Mouse (Mus musculus) liver, embryonic 12.5 days (tissue): Measurements from ENCODE around the gene Tmem80. TPM values are rescaled to one million over a fixed set of nuclear protein-coding genes. Genes with fewer than 3 reads are reported as not detected.

Experiments used
- ATAC-seq: fragments of 200-750 bp; cut with Nextera tagmentation; 2 replicates; pipeline ENCODE4 v1.8.0; 2017; ENCODE audit warnings: moderate number of reproducible peaks, mild to moderate bottlenecking, moderate library complexity
- H3K27ac ChIP-seq: fragments of 300-500 bp; sonication (generic); 2 replicates; pipeline ENCODE4 v1.5.1; 2016; ENCODE audit warnings: mild to moderate bottlenecking
- H3K27me3 ChIP-seq: fragments of 300-500 bp; sonication (generic); replicated peaks from 2 replicates; pipeline ENCODE4 v1.6.1; 2016; ENCODE audit warnings: mild to moderate bottlenecking, moderate library complexity
- H3K36me3 ChIP-seq: fragments of 300-500 bp; sonication (generic); 2 replicates; pipeline ENCODE4 v1.6.1; 2016; ENCODE audit warnings: mild to moderate bottlenecking, moderate library complexity
- H3K4me1 ChIP-seq: fragments of 300-500 bp; sonication (generic); 2 replicates; pipeline ENCODE4 v1.6.1; 2016
- H3K4me2 ChIP-seq: fragments of 300-500 bp; sonication (generic); 2 replicates; pipeline ENCODE4 v1.6.1; 2016; ENCODE audit warnings: mild to moderate bottlenecking, moderate library complexity
- H3K4me3 ChIP-seq: fragments of 300-500 bp; sonication (generic); 2 replicates; pipeline ENCODE4 v1.5.1; 2016; ENCODE audit warnings: mild to moderate bottlenecking, moderate library complexity
- H3K9ac ChIP-seq: fragments of 300-500 bp; sonication (generic); 2 replicates; pipeline ENCODE4 v1.6.1; 2016; ENCODE audit warnings: mild to moderate bottlenecking, moderate library complexity
- H3K9me3 ChIP-seq: fragments of 300-500 bp; sonication (generic); replicated peaks from 2 replicates; pipeline ENCODE4 v1.6.1; 2016; ENCODE audit warnings: mild to moderate bottlenecking, moderate library complexity
- WGBS: fragments of 180-500 bp; shearing (Covaris S2); methylation state at CpG from one replicate; pipeline ENCODE4 v1.1.7; 2016; ENCODE audit not compliant: insufficient replicate concordance; 5-methylcytosine and 5-hydroxymethylcytosine counted together
- polyA plus RNA-seq: library from polyadenylated mRNA; unstranded; fragments of >200 nt; fragmentation: Nextera tagmentation; extraction: Ambion mirVana; gene quantifications from 2 replicates; pipeline ENCODE4 v1.2.1, GENCODE M21; 2016

Gene Tmem80
- polyA plus RNA-seq, 1 experiment from 2014 or later = 24.3 TPM

DNA sequence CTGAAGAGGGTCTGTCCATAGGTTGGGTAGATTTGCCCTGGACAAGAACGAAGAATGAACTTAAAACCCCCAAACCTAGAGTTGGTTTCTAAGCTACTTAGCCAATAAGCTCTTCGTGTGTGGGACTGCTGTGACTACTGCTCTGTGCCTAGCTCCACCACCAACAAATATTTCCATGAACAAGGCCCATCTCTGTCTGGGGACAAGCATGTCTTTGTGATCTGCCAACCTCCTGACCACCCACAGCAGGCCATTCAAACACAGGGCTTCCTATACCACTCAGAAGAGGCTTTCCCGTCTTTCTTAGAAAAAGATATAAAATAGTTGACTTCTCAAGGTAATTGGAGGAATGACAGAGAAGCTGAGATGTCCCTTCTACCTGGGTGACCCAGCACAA, 37.5 kb downstream of the Tmem80 start:
- Histone ChIP-seq H3K9me3 (no peaks in the 10 kb centered on the region), H3K4me2 (peak overlapping the region; percentile 52), H3K36me3 (no peaks in the 10 kb centered on the region), H3K4me1 (peaks cover 46% of the 10 kb centered on the region), H3K4me3 (no peak overlapping the region), H3K27me3 (peaks cover 27% of the 10 kb centered on the region), H3K9ac (peak overlapping the region; percentile 37), H3K27ac (peak overlapping the region; percentile 94)
- 57% methylated on average over 3 of the region's 3 CpGs for WGBS
- ATAC-seq = no peak

DNA sequence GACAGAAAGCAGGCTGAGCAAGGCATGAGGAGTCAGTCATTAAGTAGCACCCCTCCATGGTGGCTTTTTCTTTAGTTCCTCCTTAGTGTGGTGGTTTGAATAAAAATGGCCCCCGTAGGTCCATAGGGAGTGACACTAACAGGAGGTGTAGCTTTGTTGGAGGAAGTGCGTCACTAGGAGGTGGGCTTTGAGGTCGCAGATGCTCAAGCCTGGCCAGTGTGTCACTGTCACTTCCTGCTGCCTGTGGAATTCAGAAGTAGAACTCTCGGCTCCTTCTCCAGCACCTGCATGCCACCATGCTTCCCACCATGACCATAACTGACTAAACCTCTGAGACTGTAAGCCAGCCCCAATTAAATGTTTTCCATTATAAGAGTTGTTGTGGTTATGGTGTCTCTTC, 39.8 kb downstream of the Tmem80 start:
- no peak overlapping the region for H3K9ac ChIP-seq
- WGBS = 62% methylated on average over 4 of the region's 4 CpGs
- no peaks in the 10 kb centered on the region for H3K9me3 ChIP-seq
- H3K4me1 ChIP-seq = peaks cover 53% of the 10 kb centered on the region
- ATAC-seq = no peak
- no peak overlapping the region for H3K4me3 ChIP-seq
- no peak overlapping the region for H3K4me2 ChIP-seq
- H3K27ac ChIP-seq = no peak overlapping the region
- H3K27me3 ChIP-seq = peaks cover 4% of the 10 kb centered on the region; the same call in 1 of the 2 replicates
- no peaks in the 10 kb centered on the region for H3K36me3 ChIP-seq

DNA sequence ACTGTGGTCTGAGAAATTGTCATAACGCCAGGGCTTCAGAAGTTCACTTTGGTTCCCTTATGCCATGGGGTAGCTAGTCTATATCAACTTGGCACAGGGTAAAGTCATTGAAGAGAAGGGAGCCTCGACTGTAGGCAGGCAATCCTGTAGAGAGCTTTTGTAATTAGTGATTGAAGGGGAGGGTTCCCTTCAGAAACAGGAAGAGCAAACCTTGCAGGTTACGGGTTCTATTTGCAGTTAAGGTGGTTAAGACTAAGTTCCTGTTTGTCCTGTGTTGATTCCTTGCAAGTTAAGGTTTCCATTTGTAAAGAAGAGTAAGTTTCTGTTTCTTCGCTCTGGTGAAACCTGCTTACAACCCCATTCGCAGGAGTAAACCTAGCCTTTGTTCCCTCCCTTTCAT, 42.4 kb downstream of the Tmem80 start:
- Histone ChIP-seq H3K36me3 (no peaks in the 10 kb centered on the region), H3K4me3 (no peak overlapping the region), H3K9ac (no peak overlapping the region), H3K27me3 (no peaks in the 10 kb centered on the region), H3K4me1 (peaks cover 37% of the 10 kb centered on the region), H3K27ac (0 out of 2 replicates have a peak overlapping the region, but pooled peaks have one; percentile 24), H3K9me3 (no peaks in the 10 kb centered on the region), H3K4me2 (no peak overlapping the region)
- WGBS = 50% methylated on average over 5 of the region's 5 CpGs
- no peak for ATAC-seq

DNA sequence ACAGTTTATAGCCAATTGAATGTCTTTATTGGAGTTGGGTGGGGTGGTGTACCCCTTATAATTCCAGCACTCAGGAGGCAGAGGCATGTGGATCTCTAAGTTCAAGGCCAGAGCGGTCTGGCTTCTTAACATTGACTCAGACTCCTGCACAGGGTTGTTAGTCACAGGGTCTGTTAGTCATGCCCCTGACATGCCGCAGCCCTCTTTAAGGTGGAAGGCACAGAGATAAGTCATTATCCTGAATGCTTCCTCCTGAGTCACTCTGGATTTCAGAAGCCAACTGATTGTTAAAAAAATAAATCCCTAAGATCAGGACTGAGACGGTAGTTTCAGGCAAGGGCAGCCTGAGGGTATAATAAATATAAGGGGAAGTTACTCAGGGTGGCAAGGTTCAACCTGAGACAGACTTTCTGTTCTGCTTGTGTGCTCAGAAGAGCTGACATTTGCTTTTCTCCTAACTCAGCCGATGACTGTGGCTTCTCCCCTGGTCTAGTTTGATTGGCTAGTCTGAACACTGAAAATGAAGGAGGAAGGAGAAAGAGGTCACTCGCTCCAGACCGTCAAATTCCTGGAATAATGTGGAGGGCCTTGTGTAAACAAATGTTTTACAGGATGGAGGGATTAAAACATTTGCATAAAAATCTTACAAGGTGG, 44.5 kb downstream of the Tmem80 start:
- no peak overlapping the region for H3K4me3 ChIP-seq
- 0 out of 2 replicates have a peak overlapping the region, but pooled peaks have one; percentile 31 for H3K27ac ChIP-seq
- no peak overlapping the region for H3K4me2 ChIP-seq
- H3K4me1 ChIP-seq = peaks cover 25% of the 10 kb centered on the region
- H3K27me3 ChIP-seq = no peaks in the 10 kb centered on the region
- ATAC-seq = no peak
- H3K9me3 ChIP-seq = no peaks in the 10 kb centered on the region
- WGBS = 48% methylated on average over 6 of the region's 6 CpGs
- no peaks in the 10 kb centered on the region for H3K36me3 ChIP-seq
- no peak overlapping the region for H3K9ac ChIP-seq

DNA sequence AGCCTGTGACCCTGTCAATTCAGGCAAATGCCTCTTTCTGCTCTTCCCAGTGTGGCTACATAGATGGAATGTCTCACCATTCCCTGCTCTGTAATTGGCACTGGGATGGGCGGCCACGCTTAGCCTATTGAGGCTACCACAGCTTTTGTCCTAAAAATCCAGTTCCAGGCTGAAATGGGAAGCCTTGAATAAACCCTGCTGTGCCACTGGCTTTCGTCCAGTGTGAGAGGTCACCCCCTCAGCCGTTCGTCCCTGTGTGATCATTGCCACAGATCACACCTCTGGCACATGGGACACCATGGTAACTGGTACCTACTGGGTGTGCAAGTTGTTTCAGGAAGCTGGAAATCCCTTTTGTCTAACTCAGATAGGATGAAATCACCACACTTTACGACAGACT, 46.1 kb downstream of the Tmem80 start:
- Histone ChIP-seq H3K27me3 (no peaks in the 10 kb centered on the region), H3K36me3 (no peaks in the 10 kb centered on the region), H3K4me2 (no peak overlapping the region), H3K9me3 (no peaks in the 10 kb centered on the region), H3K4me3 (no peak overlapping the region), H3K27ac (no peak overlapping the region), H3K4me1 (peaks cover 25% of the 10 kb centered on the region), H3K9ac (no peak overlapping the region)
- 75% methylated on average over 6 of the region's 6 CpGs for WGBS
- ATAC-seq = no peak

DNA sequence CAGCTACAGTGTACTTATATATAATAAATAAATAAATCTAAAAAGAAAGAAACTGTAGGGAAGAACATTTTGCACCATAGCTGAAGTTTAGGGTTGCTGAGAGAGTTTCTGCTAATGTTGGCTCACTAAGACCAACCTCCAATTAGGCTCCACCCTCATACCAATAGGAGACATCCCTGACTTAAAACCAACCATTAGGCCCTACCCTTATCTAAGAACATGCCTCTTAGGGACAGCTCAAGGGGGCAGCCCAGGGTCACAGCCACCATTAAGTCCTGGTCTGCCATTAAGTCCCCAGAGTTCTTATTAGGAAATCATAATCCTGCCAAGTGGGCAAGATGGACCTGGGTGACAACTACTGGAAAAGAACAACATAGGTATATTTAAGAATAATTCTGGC, 46.9 kb downstream of the Tmem80 start:
- Histone ChIP-seq H3K27me3 (no peaks in the 10 kb centered on the region), H3K4me3 (no peak overlapping the region), H3K27ac (no peak overlapping the region), H3K9me3 (no peaks in the 10 kb centered on the region), H3K4me2 (no peak overlapping the region), H3K4me1 (peaks cover 27% of the 10 kb centered on the region), H3K36me3 (no peaks in the 10 kb centered on the region), H3K9ac (no peak overlapping the region)
- peak; percentile 66; the same call in 1 of the 2 replicates for ATAC-seq

DNA sequence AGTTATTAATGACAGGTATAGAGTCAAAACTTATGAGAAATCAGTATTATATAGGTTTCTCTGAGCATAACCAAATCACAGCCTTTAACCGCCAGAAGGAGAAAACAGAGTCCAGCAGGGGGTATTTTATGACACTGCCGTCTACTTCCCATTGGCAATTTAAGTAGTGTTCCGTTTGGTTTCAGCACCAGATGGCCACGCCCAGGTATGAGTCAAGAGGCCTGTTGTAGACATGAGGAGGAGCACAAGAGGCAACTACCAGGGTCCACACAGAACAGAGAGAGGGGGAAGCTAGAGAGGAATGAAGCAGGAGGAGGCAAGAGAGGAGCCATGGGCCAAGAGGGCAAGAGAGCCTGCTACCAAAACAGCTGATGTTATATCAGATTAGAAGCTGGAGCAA, 52.0 kb downstream of the Tmem80 start:
- no peaks in the 10 kb centered on the region for H3K36me3 ChIP-seq
- H3K4me3 ChIP-seq = no peak overlapping the region
- WGBS = 36% methylated on average over 4 of the region's 4 CpGs
- peak overlapping the region; percentile 45 for H3K27ac ChIP-seq
- peaks cover 28% of the 10 kb centered on the region for H3K4me1 ChIP-seq
- H3K9me3 ChIP-seq = no peaks in the 10 kb centered on the region
- peak; percentile 48; the same call in 1 of the 2 replicates for ATAC-seq
- no peaks in the 10 kb centered on the region for H3K27me3 ChIP-seq
- H3K4me2 ChIP-seq = no peak overlapping the region
- no peak overlapping the region for H3K9ac ChIP-seq

DNA sequence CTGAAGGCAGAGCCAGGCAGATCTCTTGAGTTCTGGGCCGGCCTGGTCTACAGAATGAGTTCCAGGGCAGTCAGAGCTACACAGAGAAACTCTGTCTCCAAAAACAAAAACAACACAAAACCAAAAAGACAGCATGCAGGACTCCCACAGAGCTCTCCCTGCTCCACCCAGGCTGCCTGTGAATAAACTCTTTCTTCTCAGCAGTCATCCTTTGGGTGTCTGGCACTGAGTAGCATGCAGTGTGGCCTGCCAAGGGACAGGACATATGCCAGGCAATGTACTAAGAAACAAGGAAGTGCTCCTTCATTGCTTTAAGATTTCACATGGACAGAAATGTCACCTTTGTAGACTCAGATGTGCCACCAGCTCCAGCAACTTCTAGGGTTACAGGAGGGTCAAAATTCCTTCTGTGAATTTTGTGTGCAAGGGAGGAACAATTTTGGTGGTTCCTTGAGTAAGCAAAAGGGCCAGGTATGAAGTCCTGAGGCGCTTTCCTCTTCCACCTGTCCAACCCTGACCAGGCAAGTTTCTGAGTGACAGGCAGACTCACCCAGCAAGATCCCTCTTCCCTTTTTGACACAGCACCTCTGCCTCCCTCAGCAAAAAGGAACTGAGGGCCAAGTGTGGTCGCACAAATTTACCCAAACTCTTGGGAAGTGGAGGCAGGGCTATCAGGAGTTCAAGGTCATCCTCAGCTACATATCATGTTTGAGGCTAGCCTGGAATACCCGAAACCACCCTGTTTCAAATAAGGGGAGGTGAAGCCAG, 53.7 kb downstream of the Tmem80 start:
- Histone ChIP-seq H3K4me3 (no peak overlapping the region), H3K9ac (no peak overlapping the region), H3K27me3 (no peaks in the 10 kb centered on the region; the same call in 1 of the 2 replicates), H3K36me3 (no peaks in the 10 kb centered on the region), H3K9me3 (no peaks in the 10 kb centered on the region), H3K4me2 (no peak overlapping the region), H3K27ac (0 out of 2 replicates have a peak overlapping the region, but pooled peaks have one; percentile 15), H3K4me1 (peaks cover 28% of the 10 kb centered on the region)
- 61% methylated on average over 4 of the region's 4 CpGs for WGBS
- no peak for ATAC-seq

Other genes with a start within 250 kb of the Tmem80 start
- 0.71 and 1.1 TPM in 2 replicates for gene Pkp3, start 249.5 kb upstream of the Tmem80 start, polyA plus RNA-seq
- gene Sigirr, start 227.2 kb upstream of the Tmem80 start, polyA plus RNA-seq = 16.0 and 16.5 TPM in 2 replicates
- 0.15 and 0.19 TPM in 2 replicates for gene Ano9, start 209.9 kb upstream of the Tmem80 start, polyA plus RNA-seq
- gene Ptdss2, start 205.4 kb upstream of the Tmem80 start, polyA plus RNA-seq = 159 and 164 TPM in 2 replicates
- 55.0 and 65.0 TPM in 2 replicates for gene Rnh1, start 154.9 kb upstream of the Tmem80 start, polyA plus RNA-seq
- gene Hras, start 133.7 kb upstream of the Tmem80 start, polyA plus RNA-seq = 124 and 125 TPM in 2 replicates
- gene Lrrc56, start 133.6 kb upstream of the Tmem80 start, polyA plus RNA-seq = 16.4 and 17.9 TPM in 2 replicates
- 0.99 and 1.1 TPM in 2 replicates for gene Lmntd2, start 113.7 kb upstream of the Tmem80 start, polyA plus RNA-seq
- gene Rassf7, start 111.9 kb upstream of the Tmem80 start, polyA plus RNA-seq = 27.3 and 28.3 TPM in 2 replicates
- gene Phrf1, start 99.0 kb upstream of the Tmem80 start, polyA plus RNA-seq = 52.9 and 53.1 TPM in 2 replicates
- 4.9 and 5.2 TPM in 2 replicates for gene Irf7, start 61.3 kb upstream of the Tmem80 start, polyA plus RNA-seq
- gene Cdhr5, start 51.0 kb upstream of the Tmem80 start, polyA plus RNA-seq = 0.14 and 0.20 TPM in 2 replicates
- gene Sct, start 48.6 kb upstream of the Tmem80 start, polyA plus RNA-seq = 0.32 and 0.60 TPM in 2 replicates
- gene Drd4, start 35.7 kb upstream of the Tmem80 start, polyA plus RNA-seq = 0.04 and 0.07 TPM in 2 replicates
- gene Deaf1, start within 50 bp of the Tmem80 start, polyA plus RNA-seq = 24.7 and 25.6 TPM in 2 replicates
- 4.9 and 5.6 TPM in 2 replicates for gene Eps8l2, start 11.1 kb downstream of the Tmem80 start, polyA plus RNA-seq
- 516 and 525 TPM in 2 replicates for gene Taldo1, start 64.5 kb downstream of the Tmem80 start, polyA plus RNA-seq
- 21.1 and 22.8 TPM in 2 replicates for gene Gatd1, start 86.4 kb downstream of the Tmem80 start, polyA plus RNA-seq
- gene Cend1, start 101.8 kb downstream of the Tmem80 start, polyA plus RNA-seq = 0.10 and 0.16 TPM in 2 replicates
- 26.0 and 27.1 TPM in 2 replicates for gene Slc25a22, start 110.2 kb downstream of the Tmem80 start, polyA plus RNA-seq
- gene Pidd1, start 116.3 kb downstream of the Tmem80 start, polyA plus RNA-seq = 17.3 and 17.7 TPM in 2 replicates
- gene Rplp2, start 119.6 kb downstream of the Tmem80 start, polyA plus RNA-seq = 1,288 and 1,344 TPM in 2 replicates
- 16.6 and 17.8 TPM in 2 replicates for gene Pnpla2, start 127.5 kb downstream of the Tmem80 start, polyA plus RNA-seq
- gene Cracr2b, start 133.4 kb downstream of the Tmem80 start, polyA plus RNA-seq = 3.7 and 5.8 TPM in 2 replicates
- gene Cd151, start 139.7 kb downstream of the Tmem80 start, polyA plus RNA-seq = 5.7 and 6.2 TPM in 2 replicates
- 74.6 and 76.1 TPM in 2 replicates for gene Polr2l, start 147.4 kb downstream of the Tmem80 start, polyA plus RNA-seq
- gene Tspan4, start 147.5 kb downstream of the Tmem80 start, polyA plus RNA-seq = 56.1 and 60.9 TPM in 2 replicates
- 32.0 and 32.7 TPM in 2 replicates for gene Chid1, start 212.1 kb downstream of the Tmem80 start, polyA plus RNA-seq
- gene Ap2a2, start 234.4 kb downstream of the Tmem80 start, polyA plus RNA-seq = 91.6 and 92.0 TPM in 2 replicates